Mouse (Mus musculus) thymus, adult 2 months (tissue): Measurements from ENCODE around the gene Tbx3. TPM values are rescaled to one million over a fixed set of nuclear protein-coding genes. Genes with fewer than 3 reads are reported as not detected.

Experiments
- DNase-seq: peaks from one replicate; pipeline ENCODE4 v3.0.0; 2021
- H3K27ac ChIP-seq: fragments of 200-500 bp; 2 replicates; pipeline ENCODE4 v1.5.1; 2012; ENCODE audit warnings: low read length, control low read depth; ENCODE audit not compliant: control insufficient read depth, insufficient read depth
- H3K27me3 ChIP-seq: fragments of 200-500 bp; 2 replicates; pipeline ENCODE4 v1.6.1; 2012; ENCODE audit warnings: mild to moderate bottlenecking, low read length, moderate library complexity, mixed read lengths; ENCODE audit not compliant: control insufficient read depth, insufficient read depth
- H3K36me3 ChIP-seq: fragments of 200-500 bp; 2 replicates; pipeline ENCODE4 v1.6.1; 2012; ENCODE audit warnings: mild to moderate bottlenecking, low read length, moderate library complexity; ENCODE audit not compliant: control insufficient read depth, insufficient read depth
- H3K4me1 ChIP-seq: fragments of 200-500 bp; replicated peaks from 2 replicates; pipeline ENCODE4 v1.6.1; 2012; ENCODE audit warnings: low read length; ENCODE audit not compliant: control insufficient read depth, insufficient read depth
- H3K4me3 ChIP-seq: fragments of 200-500 bp; 2 replicates; pipeline ENCODE4 v1.5.1; 2012; ENCODE audit warnings: mild to moderate bottlenecking, low read length, control low read depth, moderate library complexity; ENCODE audit not compliant: control insufficient read depth, insufficient read depth
- CTCF ChIP-seq: fragments of 200-500 bp; IDR thresholded peaks from 2 replicates; pipeline ENCODE4 v1.5.1; 2012; ENCODE audit warnings: mild to moderate bottlenecking, control low read depth, low read length, moderate library complexity, borderline replicate concordance; ENCODE audit not compliant: control insufficient read depth, poor library complexity, insufficient read depth; ENCODE audit errors: extremely low read depth
- POLR2A ChIP-seq: fragments of 200-500 bp; IDR thresholded peaks from 2 replicates; pipeline ENCODE4 v1.6.1; 2012; ENCODE audit warnings: mild to moderate bottlenecking, low read length, control low read depth, moderate library complexity; ENCODE audit not compliant: control insufficient read depth, poor library complexity, insufficient read depth; ENCODE audit errors: extremely low read depth
- WGBS: fragments of 180-500 bp; shearing (Covaris S2); methylation state at CpG from one replicate; pipeline ENCODE4 v1.1.7; 2018; 5-methylcytosine and 5-hydroxymethylcytosine counted together
- polyA plus RNA-seq: library from polyadenylated mRNA; depleted of rRNA; stranded (reverse); fragments of >200 nt; gene quantifications from 2 replicates; pipeline ENCODE4 v1.2.3, GENCODE M21; 2012

Gene Tbx3
- polyA plus RNA-seq, 1 experiment, result 2.1 TPM

GRCm38 (mm10) chr5:119708850-119709585, 38.5 kb downstream of the Tbx3 start:
- no peaks in the 10 kb centered on the region for H3K4me1 ChIP-seq
- no peaks in the 10 kb centered on the region; the same call in 1 of the 2 replicates for H3K27me3 ChIP-seq
- TF ChIP-seq CTCF (no peak), POLR2A (no peak)
- DNase-seq, result no peak
- no peaks in the 10 kb centered on the region for H3K36me3 ChIP-seq
- H3K4me3 ChIP-seq, result no peak overlapping the region
- WGBS, result 92% methylated on average over 14 of the region's 14 CpGs
- no peak overlapping the region for H3K27ac ChIP-seq

GRCm38 (mm10) chr5:119709826-119710559, 39.5 kb downstream of the Tbx3 start:
- Histone ChIP-seq H3K27me3 (no peaks in the 10 kb centered on the region; the same call in 1 of the 2 replicates), H3K4me3 (no peak overlapping the region), H3K4me1 (no peaks in the 10 kb centered on the region), H3K27ac (no peak overlapping the region), H3K36me3 (no peaks in the 10 kb centered on the region)
- 75% methylated on average over 18 of the region's 18 CpGs for WGBS
- TF ChIP-seq CTCF, result no peak
- no peak for DNase-seq

DNA sequence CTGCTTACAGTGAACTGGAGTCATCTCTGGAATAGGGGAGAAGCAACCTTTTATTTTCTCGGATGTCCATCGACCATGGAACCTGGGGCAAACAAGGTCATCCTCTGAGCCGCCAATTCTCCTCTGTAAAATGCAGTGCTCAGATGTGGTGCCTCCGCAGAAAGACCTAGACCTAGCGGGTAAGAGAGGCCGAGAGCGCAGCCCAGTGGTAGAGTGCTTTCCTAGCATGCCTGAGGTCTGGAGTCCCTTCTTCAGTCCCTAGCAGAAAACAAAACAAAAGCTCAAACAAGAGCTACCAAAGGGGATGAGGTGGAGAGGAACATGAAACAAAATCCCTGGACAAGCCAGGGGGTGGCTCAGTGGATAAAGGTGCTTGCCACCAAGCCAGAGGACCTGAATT, 40.3 kb downstream of the Tbx3 start:
- no peaks in the 10 kb centered on the region for H3K4me1 ChIP-seq
- H3K4me3 ChIP-seq, result no peak overlapping the region
- TF ChIP-seq POLR2A, result no peak
- no peak for TF ChIP-seq CTCF
- no peak overlapping the region for H3K27ac ChIP-seq
- WGBS, result 84% methylated on average over 7 of the region's 7 CpGs
- no peaks in the 10 kb centered on the region for H3K36me3 ChIP-seq
- no peak for DNase-seq
- H3K27me3 ChIP-seq, result no peaks in the 10 kb centered on the region; the same call in 1 of the 2 replicates

GRCm38 (mm10) chr5:119711626-119712025, 41.2 kb downstream of the Tbx3 start:
- Histone ChIP-seq H3K27me3 (no peaks in the 10 kb centered on the region; the same call in 1 of the 2 replicates), H3K4me1 (no peaks in the 10 kb centered on the region), H3K27ac (no peak overlapping the region), H3K36me3 (no peaks in the 10 kb centered on the region), H3K4me3 (no peak overlapping the region)
- TF ChIP-seq POLR2A (no peak), CTCF (no peak)
- no peak for DNase-seq
- WGBS, result 92% methylated on average over 5 of the region's 5 CpGs

GRCm38 (mm10) chr5:119712679-119713246, 42.3 kb downstream of the Tbx3 start:
- DNase-seq, result peak; percentile 67
- Histone ChIP-seq H3K4me3 (no peak overlapping the region), H3K4me1 (no peaks in the 10 kb centered on the region), H3K27ac (no peak overlapping the region), H3K27me3 (no peaks in the 10 kb centered on the region), H3K36me3 (no peaks in the 10 kb centered on the region)
- TF ChIP-seq CTCF, result peak; percentile 97
- TF ChIP-seq POLR2A, result no peak
- 6% methylated on average over 22 of the region's 22 CpGs for WGBS

DNA sequence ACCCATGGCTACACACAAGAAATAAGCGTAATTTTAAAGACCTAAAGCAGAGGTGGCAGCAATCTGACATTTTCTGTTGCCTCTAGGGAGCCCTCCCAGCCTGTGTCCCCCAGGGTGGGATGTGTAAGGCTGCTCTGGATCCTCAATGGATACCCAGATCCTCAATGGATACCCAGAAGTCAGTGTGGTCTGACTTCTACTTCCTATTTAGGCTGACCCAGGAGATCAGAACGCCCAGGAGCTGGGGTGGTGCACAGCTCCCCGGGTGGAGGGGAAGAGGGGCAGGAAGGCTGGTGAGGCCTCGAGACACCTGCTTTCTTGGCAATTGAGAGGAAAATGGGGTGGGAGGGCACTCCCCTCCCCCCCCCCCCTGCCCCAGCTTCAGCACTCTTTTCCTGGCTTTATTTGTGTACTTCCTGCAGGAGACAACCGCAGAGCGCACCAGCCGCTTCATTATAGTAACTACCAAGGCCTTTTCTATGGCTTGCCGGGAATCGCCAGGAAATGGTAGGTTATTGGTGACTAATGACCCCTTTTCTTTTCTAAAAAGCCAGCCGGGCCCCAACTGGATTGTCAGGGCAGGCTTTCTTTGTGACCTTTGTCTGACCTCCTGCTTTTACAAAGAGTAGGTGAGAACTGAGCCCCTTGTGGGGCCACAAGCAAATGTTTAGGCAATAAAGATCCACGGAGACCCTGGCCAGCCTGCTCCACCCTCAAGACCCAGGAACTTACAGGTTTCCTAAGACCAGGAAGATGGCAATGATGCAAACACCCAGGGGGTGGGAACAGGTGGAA, 50.2 kb downstream of the Tbx3 start:
- 27% methylated on average over 11 of the region's 11 CpGs for WGBS
- Histone ChIP-seq H3K27me3 (no peaks in the 10 kb centered on the region), H3K36me3 (no peaks in the 10 kb centered on the region), H3K4me3 (no peak overlapping the region), H3K4me1 (no peaks in the 10 kb centered on the region), H3K27ac (no peak overlapping the region)
- no peak for TF ChIP-seq POLR2A
- TF ChIP-seq CTCF, result no peak
- DNase-seq, result no peak
